Mouse (Mus musculus) G1E (cell line): ENCODE measurements around the gene Cops3.

ENCODE experiments used
- CTCF ChIP-seq: IDR thresholded peaks from 2 replicates; pipeline ENCODE4 v1.5.1; 2012; ENCODE audit warnings: low read depth, low read length, inconsistent platforms, mixed read lengths
- GATA1 ChIP-seq: IDR thresholded peaks from 2 replicates; pipeline ENCODE4 v1.6.1; 2012; ENCODE audit warnings: borderline replicate concordance, low read length, inconsistent platforms, mixed read lengths
- GATA2 ChIP-seq: IDR thresholded peaks from 2 replicates; pipeline ENCODE4 v1.6.1; 2012; ENCODE audit warnings: low read depth, low read length, inconsistent platforms, borderline replicate concordance
- POLR2AphosphoS5 ChIP-seq: IDR thresholded peaks from 2 replicates; pipeline ENCODE4 v1.6.1; 2012; ENCODE audit warnings: low read depth, low read length, inconsistent platforms; ENCODE audit not compliant: insufficient replicate concordance
- TAL1 ChIP-seq: conservative IDR thresholded peaks from 2 replicates; pipeline ENCODE4 v1.6.1; 2012; ENCODE audit warnings: low read depth, low read length, inconsistent platforms, mixed read lengths

DNA sequence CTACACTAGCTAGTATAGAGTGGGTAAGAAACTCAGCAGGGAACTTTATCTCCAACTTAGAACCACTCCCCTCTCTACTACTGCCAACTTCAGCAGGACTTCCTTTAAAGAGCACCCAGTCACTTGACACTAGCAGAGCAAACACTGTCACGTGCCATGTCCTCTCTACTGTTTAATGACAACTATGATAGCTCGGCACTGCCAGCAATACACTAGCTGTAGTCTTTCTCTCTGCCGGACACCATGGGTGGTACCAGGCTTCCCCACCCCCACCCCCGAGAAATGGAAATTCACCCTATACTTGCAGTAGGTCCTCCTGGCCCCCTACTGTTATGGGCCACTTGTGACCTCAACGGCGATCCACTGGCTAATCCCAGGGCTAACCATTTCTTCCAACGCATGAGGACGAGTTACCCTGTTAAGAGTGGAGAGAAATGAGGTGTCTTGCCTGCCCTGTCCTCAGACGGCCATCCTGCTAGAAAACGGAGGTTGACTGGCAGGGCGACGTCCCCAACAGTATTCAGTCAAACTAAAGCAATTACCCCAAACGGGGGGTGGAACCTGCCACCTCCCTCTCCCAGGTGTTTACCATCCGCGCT, 30.5 kb downstream of the Cops3 start:
- TF ChIP-seq CTCF (no peak), GATA1 (no peak), POLR2AphosphoS5 (no peak), TAL1 (no peak), GATA2 (no peak)
